Mouse (Mus musculus) brain, embryonic 14.5 days (tissue): ENCODE data around the gene Gpatch8.

Source experiments
- CTCF ChIP-seq: fragments of 200-500 bp; IDR thresholded peaks from 2 replicates; pipeline ENCODE4 v1.5.1; 2012; ENCODE audit warnings: inconsistent platforms, mild to moderate bottlenecking, moderate library complexity, borderline replicate concordance; ENCODE audit not compliant: insufficient read depth, insufficient read length; ENCODE audit errors: extremely low read depth
- POLR2A ChIP-seq: fragments of 200-500 bp; IDR thresholded peaks from 2 replicates; pipeline ENCODE4 v1.6.1; 2012; ENCODE audit warnings: mild to moderate bottlenecking, inconsistent platforms, borderline replicate concordance; ENCODE audit not compliant: poor library complexity, insufficient read depth, insufficient read length, severe bottlenecking; ENCODE audit errors: extremely low read depth

DNA sequence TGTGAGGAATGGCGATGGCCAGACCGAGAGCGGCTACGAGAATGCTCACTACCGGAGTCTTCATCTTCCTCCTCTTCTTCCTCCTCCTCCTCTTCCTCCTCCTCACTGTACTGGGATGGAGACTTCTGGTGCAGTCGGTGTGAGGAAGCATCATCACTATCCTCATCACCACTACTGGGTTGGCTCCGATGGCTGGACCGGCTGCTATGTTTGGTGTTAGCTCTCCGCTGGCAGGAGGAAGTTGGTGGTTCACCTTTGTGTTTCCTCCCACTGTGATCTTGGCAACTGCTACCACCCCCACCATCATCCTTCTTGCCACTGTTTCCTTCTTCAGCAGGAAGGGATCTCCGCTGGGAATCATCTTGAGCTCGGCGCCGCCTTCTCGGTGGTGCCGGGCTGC is 76.1 kb downstream of the Gpatch8 start:
- no peak for TF ChIP-seq POLR2A
- TF ChIP-seq CTCF, result no peak
